Mouse (Mus musculus) MEL (cell line): ENCODE measurements around the gene Sumf1.

Experiments used
- MXI1 ChIP-seq: IDR thresholded peaks from 2 replicates; pipeline ENCODE4 v1.6.1; 2011; ENCODE audit warnings: mild to moderate bottlenecking, low read depth, low read length, improper control_type of control experiment
- MYB ChIP-seq: IDR thresholded peaks from 2 replicates; pipeline ENCODE4 v1.6.1; 2011; ENCODE audit warnings: mild to moderate bottlenecking, low read depth, low read length, improper control_type of control experiment
- TAL1 ChIP-seq: IDR thresholded peaks from 2 replicates; pipeline ENCODE4 v1.6.1; 2012; ENCODE audit warnings: mild to moderate bottlenecking, inconsistent platforms, low read length, moderate library complexity, mixed read lengths
- TBP ChIP-seq: IDR thresholded peaks from 2 replicates; pipeline ENCODE4 v1.8.0; 2011; ENCODE audit warnings: low read depth, low read length, improper control_type of control experiment

- TF ChIP-seq TBP, result no peak
- TF ChIP-seq TAL1, result no peak
- TF ChIP-seq MYB, result no peak
- no peak for TF ChIP-seq MXI1
Measured at GRCm38 (mm10) chr6:108073931-108074330, 111.5 kb downstream of the Sumf1 start.
